Mouse (Mus musculus): ENCODE measurements around the gene Sept1.

- no peak for TF ChIP-seq CTCF (IDR thresholded peaks at IDR 0.05; ENCODE audit: borderline replicate concordance, insufficient read depth, low read depth, low read length)
- TF ChIP-seq POLR2A (IDR thresholded peaks at IDR 0.05; ENCODE audit: borderline replicate concordance, insufficient read depth, low read length) = peak; percentile 99
Observed at GRCm38 (mm10) chr7:127273925-127274789, 41.2 kb upstream of the Sept1 start, which contains the start of gene Sephs2.

Data from cerebellum, adult 2 months (tissue).